Mouse (Mus musculus) embryonic facial prominence, embryonic 13.5 days (tissue): ENCODE measurements around the gene Sox3. TPM values are rescaled to one million over a fixed set of nuclear protein-coding genes. Genes with fewer than 3 reads are reported as not detected.

ENCODE experiments used
- ATAC-seq: fragments of 200-750 bp; cut with Nextera tagmentation; 2 replicates; pipeline ENCODE4 v1.8.0; 2017; ENCODE audit warnings: low read depth; ENCODE audit not compliant: insufficient number of reproducible peaks, insufficient read depth, low FRiP score, low TSS enrichment
- H3K27ac ChIP-seq: fragments of 300-500 bp; sonication (generic); 2 replicates; pipeline ENCODE4 v1.5.1; 2015; ENCODE audit warnings: moderate library complexity, mild to moderate bottlenecking, inconsistent platforms
- H3K27me3 ChIP-seq: fragments of 300-500 bp; sonication (generic); 2 replicates; pipeline ENCODE4 v1.6.1; 2015; ENCODE audit warnings: mild to moderate bottlenecking, inconsistent platforms
- H3K36me3 ChIP-seq: fragments of 300-500 bp; sonication (generic); 2 replicates; pipeline ENCODE4 v1.6.1; 2015; ENCODE audit warnings: mild to moderate bottlenecking, inconsistent platforms
- H3K4me1 ChIP-seq: fragments of 300-500 bp; sonication (generic); 2 replicates; pipeline ENCODE4 v1.6.1; 2015; ENCODE audit warnings: inconsistent platforms
- H3K4me2 ChIP-seq: fragments of 300-500 bp; sonication (generic); 2 replicates; pipeline ENCODE4 v1.6.1; 2015; ENCODE audit warnings: moderate library complexity, mild to moderate bottlenecking, inconsistent platforms
- H3K4me3 ChIP-seq: fragments of 300-500 bp; sonication (generic); 2 replicates; pipeline ENCODE4 v1.5.1; 2015; ENCODE audit warnings: mild to moderate bottlenecking, inconsistent platforms
- H3K9ac ChIP-seq: fragments of 300-500 bp; sonication (generic); 2 replicates; pipeline ENCODE4 v1.6.1; 2015; ENCODE audit warnings: mild to moderate bottlenecking, inconsistent platforms
- H3K9me3 ChIP-seq: fragments of 300-500 bp; sonication (generic); 2 replicates; pipeline ENCODE4 v1.6.1; 2016; ENCODE audit warnings: inconsistent platforms
- WGBS: fragments of 180-500 bp; shearing (Covaris S2); methylation state at CpG from one replicate; pipeline ENCODE4 v1.1.7; 2015; ENCODE audit warnings: mixed read lengths; 5-methylcytosine and 5-hydroxymethylcytosine counted together
- polyA plus RNA-seq: library from polyadenylated mRNA; unstranded; fragments of >200 nt; fragmentation: Nextera tagmentation; extraction: Ambion mirVana; gene quantifications from 2 replicates; pipeline ENCODE4 v1.2.1, GENCODE M21; 2015

Gene Sox3
- polyA plus RNA-seq = 0.10 and 0.17 TPM in 2 replicates

GRCm38 (mm10) chrX:60892801-60893681, at the start of gene Sox3:
TSS of gene Sox3 (minus strand) at chrX:60893430.
- Histone ChIP-seq H3K27me3 (peaks cover 96% of the 10 kb centered on the region), H3K9me3 (no peaks in the 10 kb centered on the region), H3K36me3 (no peaks in the 10 kb centered on the region), H3K4me2 (peak within 1 kb of the TSS; percentile 74), H3K4me3 (peak within 1 kb of the TSS; percentile 47), H3K4me1 (peaks cover 10% of the 10 kb centered on the region; the same call in 1 of the 2 replicates), H3K9ac (no peak within 1 kb of the TSS), H3K27ac (no peak within 1 kb of the TSS)
- 23% methylated on average over 74 of the region's 92 CpGs for WGBS
- ATAC-seq = no peak; the same call in 1 of the 2 replicates

DNA sequence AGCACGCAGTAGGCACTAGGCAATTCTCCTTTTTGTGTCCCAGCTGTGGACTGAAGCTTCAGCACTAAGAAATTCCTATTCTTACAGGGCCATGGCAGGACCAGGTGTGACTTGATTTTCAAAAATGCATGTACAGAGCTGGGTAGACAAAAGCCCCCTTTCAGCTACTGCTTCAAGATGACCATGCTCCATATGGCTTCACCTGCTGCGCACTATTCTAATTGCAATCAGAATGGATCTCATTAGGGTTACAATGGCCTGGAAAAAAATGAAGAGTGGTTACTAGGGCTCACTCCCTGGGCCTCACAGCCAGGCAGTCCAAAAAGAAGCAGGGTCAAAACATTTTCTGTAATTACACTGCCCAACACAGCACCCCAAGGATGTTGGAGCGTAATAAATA, 47.0 kb upstream of the Sox3 start:
- no peak overlapping the region for H3K4me2 ChIP-seq
- no peaks in the 10 kb centered on the region for H3K27me3 ChIP-seq
- H3K36me3 ChIP-seq = no peaks in the 10 kb centered on the region
- no peak overlapping the region for H3K4me3 ChIP-seq
- no peak overlapping the region for H3K27ac ChIP-seq
- ATAC-seq = no peak
- 83% methylated on average over 3 of the region's 3 CpGs for WGBS
- no peak overlapping the region for H3K9ac ChIP-seq
- no peaks in the 10 kb centered on the region for H3K9me3 ChIP-seq
- H3K4me1 ChIP-seq = no peaks in the 10 kb centered on the region

DNA sequence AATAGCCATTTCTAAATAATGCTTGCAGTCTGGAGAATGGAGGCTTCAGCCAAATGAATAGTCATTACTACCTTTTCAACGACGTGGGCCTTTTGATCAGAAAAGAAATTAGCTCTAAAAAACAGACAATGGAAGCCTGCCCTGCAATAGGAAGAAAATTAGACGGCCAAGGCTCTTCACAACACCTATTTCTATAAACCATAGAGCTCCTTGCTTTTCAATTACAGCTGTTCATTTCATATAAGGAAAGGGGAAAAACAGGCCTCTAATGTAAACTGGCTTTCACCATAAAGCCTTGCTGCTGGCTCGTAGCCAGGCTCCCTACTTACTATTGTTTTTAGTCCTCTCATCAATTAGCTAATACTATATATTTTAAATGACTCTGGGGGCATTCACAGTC, 6.3 kb upstream of the Sox3 start:
- Histone ChIP-seq H3K27ac (no peak overlapping the region), H3K4me2 (no peak overlapping the region), H3K4me1 (no peaks in the 10 kb centered on the region), H3K4me3 (no peak overlapping the region), H3K9me3 (no peaks in the 10 kb centered on the region), H3K9ac (no peak overlapping the region), H3K27me3 (peaks cover 80% of the 10 kb centered on the region), H3K36me3 (no peaks in the 10 kb centered on the region)
- 41% methylated on average over 4 of the region's 4 CpGs for WGBS
- no peak for ATAC-seq

- Histone ChIP-seq H3K36me3 (no peaks in the 10 kb centered on the region), H3K4me1 (peaks cover 6% of the 10 kb centered on the region; the same call in 1 of the 2 replicates), H3K9ac (no peak overlapping the region), H3K4me3 (no peak overlapping the region), H3K4me2 (peak overlapping the region; percentile 11; the same call in 1 of the 2 replicates), H3K27ac (no peak overlapping the region), H3K9me3 (no peaks in the 10 kb centered on the region), H3K27me3 (peaks cover 89% of the 10 kb centered on the region)
- no peak for ATAC-seq
- WGBS = 15% methylated on average over 18 of the region's 18 CpGs
Measured at GRCm38 (mm10) chrX:60898641-60899040, 5.4 kb upstream of the Sox3 start.

- no peak overlapping the region for H3K4me2 ChIP-seq
- 20% methylated on average over 13 of the region's 13 CpGs for WGBS
- ATAC-seq = no peak
Measured at GRCm38 (mm10) chrX:60896296-60896695, 3.1 kb upstream of the Sox3 start.

DNA sequence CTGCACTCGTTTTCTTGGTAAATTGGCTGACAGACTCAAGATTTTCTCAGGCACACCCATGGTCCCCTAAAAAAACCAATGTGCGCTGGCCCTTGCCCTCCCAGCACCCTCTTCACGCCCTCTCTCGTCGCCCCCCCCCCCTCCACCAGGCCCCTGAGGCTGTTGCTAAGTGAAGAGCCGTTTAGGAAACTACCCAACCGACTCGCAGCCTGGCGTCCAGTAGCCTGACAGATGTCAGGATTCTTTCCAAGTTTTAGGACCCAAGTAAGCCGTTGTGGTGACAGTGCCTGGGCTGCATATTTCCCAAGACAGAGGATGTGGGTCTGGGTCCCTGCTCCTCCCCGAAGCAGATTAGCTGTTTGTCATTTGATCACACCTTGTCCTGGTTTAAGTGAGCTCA, 2.2 kb upstream of the Sox3 start:
- Histone ChIP-seq H3K27ac (no peak overlapping the region), H3K9me3 (no peaks in the 10 kb centered on the region), H3K9ac (no peak overlapping the region), H3K4me3 (no peak overlapping the region), H3K4me2 (no peak overlapping the region), H3K27me3 (peaks cover 92% of the 10 kb centered on the region), H3K4me1 (peaks cover 10% of the 10 kb centered on the region; the same call in 1 of the 2 replicates), H3K36me3 (no peaks in the 10 kb centered on the region)
- no peak for ATAC-seq
- WGBS = 16% methylated on average over 11 of the region's 11 CpGs

More at GRCm38 (mm10) chrX:60896296-60896695, 3.1 kb upstream of the Sox3 start:
- Histone ChIP-seq H3K27me3 (peaks cover 93% of the 10 kb centered on the region), H3K27ac (no peak overlapping the region), H3K9ac (no peak overlapping the region), H3K9me3 (no peaks in the 10 kb centered on the region), H3K4me1 (peaks cover 10% of the 10 kb centered on the region; the same call in 1 of the 2 replicates), H3K36me3 (no peaks in the 10 kb centered on the region), H3K4me3 (no peak overlapping the region)

DNA sequence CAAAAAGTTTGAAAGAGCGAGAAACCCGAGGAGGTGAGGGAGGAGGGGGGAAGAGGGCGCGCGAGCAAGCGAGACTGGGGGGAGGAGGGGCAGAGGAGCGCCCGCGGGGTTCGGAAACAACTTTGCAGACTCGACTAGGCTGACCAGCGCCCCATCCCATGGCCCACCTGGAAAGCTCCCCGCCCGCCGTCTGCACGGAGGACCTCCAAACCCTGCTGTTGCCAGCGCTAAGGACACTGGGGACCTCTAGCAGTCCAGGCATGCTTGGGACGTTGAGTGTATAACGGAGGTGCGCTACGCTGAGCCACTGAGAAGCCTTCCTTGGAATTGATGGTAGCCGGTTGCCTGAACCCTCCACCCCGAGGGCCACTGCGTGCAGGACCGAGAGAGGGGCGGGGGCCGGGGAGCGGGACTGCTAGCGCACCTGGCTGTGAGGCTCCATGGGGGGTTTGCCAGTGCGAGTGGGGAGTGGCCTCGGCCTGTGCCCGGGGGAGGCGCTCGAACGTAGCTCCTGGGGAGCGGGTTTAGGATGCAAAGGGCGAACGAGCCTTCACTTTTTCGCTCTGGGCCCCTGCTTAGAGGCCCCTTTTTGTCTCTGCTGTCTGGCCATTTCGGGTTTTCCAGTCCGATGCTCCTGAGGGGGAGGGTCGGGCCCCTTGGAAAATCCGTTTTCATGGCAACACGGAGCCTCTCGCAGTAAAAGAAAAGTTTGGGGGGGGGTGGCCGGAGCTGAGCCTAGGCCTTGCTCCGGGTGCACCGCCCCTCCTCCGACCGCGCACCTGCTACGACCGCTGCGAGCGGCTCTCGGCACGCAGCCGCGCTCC, 702 bp upstream of the Sox3 start:
- Histone ChIP-seq H3K36me3 (no peaks in the 10 kb centered on the region), H3K9me3 (no peaks in the 10 kb centered on the region), H3K27ac (no peak overlapping the region), H3K4me3 (peak overlapping the region; percentile 47), H3K9ac (no peak overlapping the region), H3K4me2 (peak overlapping the region; percentile 74), H3K27me3 (peaks cover 97% of the 10 kb centered on the region), H3K4me1 (peaks cover 10% of the 10 kb centered on the region; the same call in 1 of the 2 replicates)
- WGBS = 22% methylated on average over 55 of the region's 59 CpGs
- no peak for ATAC-seq

GRCm38 (mm10) chrX:60892098-60892800, 981 bp downstream of the Sox3 start:
- 27% methylated on average over 61 of the region's 102 CpGs for WGBS
- H3K36me3 ChIP-seq = no peaks in the 10 kb centered on the region
- H3K4me3 ChIP-seq = peak overlapping the region; percentile 47
- no peaks in the 10 kb centered on the region for H3K9me3 ChIP-seq
- 0 out of 2 replicates have a peak overlapping the region, but pooled peaks have one; percentile 27 for H3K9ac ChIP-seq
- H3K27ac ChIP-seq = no peak overlapping the region
- ATAC-seq = no peak
- peaks cover 96% of the 10 kb centered on the region for H3K27me3 ChIP-seq
- H3K4me1 ChIP-seq = peaks cover 10% of the 10 kb centered on the region; the same call in 1 of the 2 replicates
- peak overlapping the region; percentile 74 for H3K4me2 ChIP-seq

DNA sequence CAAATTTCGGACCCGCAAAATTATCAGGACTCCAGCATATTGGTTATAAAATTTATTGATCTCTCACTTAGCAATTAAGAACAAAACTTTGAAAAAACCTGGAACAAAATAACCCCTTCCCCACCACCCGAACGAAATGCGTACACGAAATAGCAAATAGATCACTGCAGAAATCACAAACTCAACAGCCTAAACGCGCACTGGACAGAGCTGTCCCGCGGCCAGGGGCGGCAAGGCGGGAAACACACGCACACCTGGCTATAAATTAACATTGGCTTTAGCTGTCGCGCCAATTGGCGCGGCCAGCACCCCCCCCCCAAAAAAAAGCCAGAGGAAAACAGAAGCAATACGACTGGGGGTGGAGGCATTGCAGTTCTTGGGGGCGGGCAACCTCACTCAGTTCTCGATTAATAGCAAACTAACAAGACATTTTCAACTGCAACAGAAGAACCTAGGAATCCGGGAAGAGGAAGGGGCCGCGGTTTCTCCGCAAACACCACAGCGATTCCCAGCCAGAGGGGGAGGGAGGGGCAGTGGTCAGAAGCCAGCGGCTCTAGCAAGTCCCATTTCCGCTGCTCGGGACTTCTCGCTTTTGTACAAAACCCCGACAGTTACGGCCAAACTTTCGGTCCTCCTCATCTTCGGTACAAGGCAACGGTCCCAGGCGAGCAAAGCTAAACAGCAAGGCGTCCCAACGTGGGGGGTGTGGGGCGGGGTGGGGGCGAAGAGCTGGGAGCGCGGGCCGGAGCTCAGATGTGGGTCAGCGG, 1.7 kb downstream of the Sox3 start:
- no peaks in the 10 kb centered on the region for H3K9me3 ChIP-seq
- no peaks in the 10 kb centered on the region for H3K36me3 ChIP-seq
- H3K4me1 ChIP-seq = peaks cover 10% of the 10 kb centered on the region; the same call in 1 of the 2 replicates
- 27% methylated on average over 43 of the region's 43 CpGs for WGBS
- peak overlapping the region; percentile 74 for H3K4me2 ChIP-seq
- H3K27me3 ChIP-seq = peaks cover 96% of the 10 kb centered on the region
- no peak for ATAC-seq
- H3K9ac ChIP-seq = 0 out of 2 replicates have a peak overlapping the region, but pooled peaks have one; percentile 27
- H3K27ac ChIP-seq = no peak overlapping the region
- peak overlapping the region; percentile 47 for H3K4me3 ChIP-seq

- WGBS = 23% methylated on average over 18 of the region's 18 CpGs
- Histone ChIP-seq H3K27ac (no peak overlapping the region), H3K4me2 (0 out of 2 replicates have a peak overlapping the region, but pooled peaks have one; percentile 7), H3K4me1 (peaks cover 10% of the 10 kb centered on the region; the same call in 1 of the 2 replicates), H3K9me3 (no peaks in the 10 kb centered on the region), H3K9ac (no peak overlapping the region), H3K27me3 (peaks cover 91% of the 10 kb centered on the region), H3K4me3 (no peak overlapping the region), H3K36me3 (no peaks in the 10 kb centered on the region)
- ATAC-seq = no peak
Measured at GRCm38 (mm10) chrX:60890651-60891050, 2.6 kb downstream of the Sox3 start.
